Mouse (Mus musculus): ENCODE results near the gene Frmd4a. TPM values are rescaled to one million over a fixed set of nuclear protein-coding genes. Genes with fewer than 3 reads are reported as not detected.
"Not testable (repeated sequence)": the region's sequence is repeated elsewhere in the genome, so short reads cannot be mapped to it uniquely, and the experiment has no call there.

Frmd4a gene
- total RNA-seq, 1 experiment = 9.3 TPM

DNA sequence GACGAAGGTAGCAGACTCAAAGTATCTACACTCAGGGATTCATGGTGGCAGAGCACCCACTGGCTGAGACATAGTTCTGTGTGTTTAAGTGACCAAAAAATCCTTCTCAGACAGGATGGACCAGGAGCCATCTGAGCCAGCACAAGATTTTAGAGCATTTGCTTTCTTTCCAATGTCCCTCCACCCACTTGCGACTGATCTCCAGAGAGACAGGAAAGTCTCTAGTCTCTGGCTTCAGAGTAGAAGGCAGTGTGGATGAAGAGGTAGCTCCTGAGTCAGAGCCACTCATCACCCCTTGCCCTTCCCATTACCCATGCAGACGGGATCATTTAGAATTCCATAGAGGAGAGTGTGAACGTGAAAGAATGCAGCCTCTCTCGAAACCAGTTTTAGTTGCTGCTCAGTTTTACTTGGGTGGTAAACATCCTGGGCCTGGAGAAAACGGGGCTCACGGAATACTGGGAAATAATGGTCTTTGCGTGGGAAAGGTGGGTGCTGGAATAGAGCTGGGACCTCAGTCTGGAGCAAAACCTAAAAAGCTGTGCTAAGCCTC is 541.2 kb downstream of the Frmd4a start:
- in situ Hi-C loops (cut with MboI; ENCODE audit: low sequenced_read_pairs in 2 of 2, unreplicated experiment in 2 of 2) = no loop called here
- no peak overlapping the region; the same call in 1 of the 2 replicates for H3K9ac ChIP-seq (ENCODE audit: insufficient read depth, low read depth, low read length, poor library complexity, severe bottlenecking)
- H3K9me3 ChIP-seq (ENCODE audit: control insufficient read depth, insufficient read depth, low read depth, low read length) = no peaks in the 10 kb centered on the region
- no peak for DNase-seq (ENCODE audit: low read depth, low spot score)
- H3K4me3 ChIP-seq (ENCODE audit: insufficient read depth in 1 of 2, low read depth in 1 of 2, low read length in 2 of 2, poor library complexity in 1 of 2, severe bottlenecking in 1 of 2) = peak overlapping the region; percentile 52 to 68; a peak in 2 of 4 replicates
- no peak overlapping the region for H3K27ac ChIP-seq (ENCODE audit: insufficient read depth, low read depth, low read length, poor library complexity, severe bottlenecking)
- no peaks in the 10 kb centered on the region for H3K36me3 ChIP-seq (ENCODE audit: control insufficient read depth, insufficient read depth, low read length, poor library complexity, severe bottlenecking)
- no peak for TF ChIP-seq HCFC1 (IDR thresholded peaks at IDR 0.05; ENCODE audit: borderline replicate concordance, insufficient read depth, low read length)
- TF ChIP-seq ZC3H11A (IDR thresholded peaks at IDR 0.05; ENCODE audit: borderline replicate concordance, low read depth, low read length) = no peak
- TF ChIP-seq ZNF384 (IDR thresholded peaks at IDR 0.05; ENCODE audit: low read depth, low read length) = no peak
- H3K4me1 ChIP-seq (ENCODE audit: control insufficient read depth in 2 of 2, insufficient read depth in 2 of 2, low read length in 2 of 2, poor library complexity in 1 of 2) = peaks cover 0 to 17% of the 10 kb centered on the region in 2 experiments; a peak in 2 of 4 replicates

DNA sequence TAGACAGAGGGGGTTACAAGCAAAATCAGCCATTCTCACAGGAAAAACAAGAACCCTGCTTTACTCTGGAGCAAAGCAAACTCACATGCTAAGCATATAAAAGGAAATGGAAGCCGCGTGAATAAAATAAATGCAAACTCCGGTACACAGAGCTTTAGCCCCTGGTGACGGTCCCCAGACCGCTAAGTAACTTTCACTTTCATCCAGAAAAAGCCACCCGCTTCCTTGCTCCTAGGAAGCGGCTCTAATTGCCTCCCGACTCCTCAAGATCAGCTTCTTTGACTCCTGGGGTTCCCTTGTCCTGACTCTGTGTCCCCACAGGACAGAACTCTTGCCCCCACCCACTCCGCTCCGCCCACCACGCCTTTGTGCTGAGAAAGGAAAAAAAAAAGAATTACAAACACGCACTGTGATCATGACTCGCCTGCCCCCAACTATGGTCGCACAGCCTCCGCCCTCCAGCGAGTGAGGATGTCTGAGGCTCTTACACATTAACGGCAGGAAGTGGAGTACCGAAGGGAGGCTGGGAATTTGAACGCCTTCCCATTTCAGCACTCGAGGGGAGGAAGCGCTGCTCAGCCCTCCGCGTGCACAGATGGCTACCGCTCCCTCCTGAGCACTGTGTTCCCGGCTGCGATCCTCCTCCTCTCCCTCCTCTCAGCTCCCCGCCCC is 541.8 kb downstream of the Frmd4a start:
- peak; percentile 55 for DNase-seq (ENCODE audit: low read depth, low spot score)
- in situ Hi-C loops (cut with MboI; ENCODE audit: low sequenced_read_pairs in 2 of 2, unreplicated experiment in 2 of 2) = no loop called here
- H3K4me1 ChIP-seq (ENCODE audit: control insufficient read depth in 2 of 2, insufficient read depth in 2 of 2, low read length in 2 of 2, poor library complexity in 1 of 2) = peaks cover 0 to 17% of the 10 kb centered on the region in 2 experiments; a peak in 2 of 4 replicates

DNA sequence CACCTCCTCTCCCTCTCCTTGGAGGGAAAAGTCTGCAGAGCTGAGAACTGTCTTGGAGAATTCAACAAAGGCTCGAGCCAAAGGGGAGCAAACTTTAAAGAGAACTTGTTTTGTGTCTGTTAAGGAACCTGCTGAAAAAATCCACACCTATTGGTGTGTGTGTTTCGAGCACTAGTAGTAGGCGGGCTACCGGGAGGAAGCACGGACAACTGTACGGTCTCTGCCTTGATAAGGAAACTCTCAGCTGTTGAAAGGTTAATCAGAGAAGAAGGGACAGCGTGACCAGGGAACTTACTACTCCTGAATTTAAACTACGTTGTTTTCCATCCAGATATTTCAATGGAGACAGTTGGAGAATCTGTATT is 542.3 kb downstream of the Frmd4a start:
- H3K4me1 ChIP-seq (ENCODE audit: control insufficient read depth in 2 of 2, insufficient read depth in 2 of 2, low read length in 2 of 2, poor library complexity in 1 of 2) = peaks cover 0 to 17% of the 10 kb centered on the region in 2 experiments; a peak in 2 of 4 replicates
- no peaks in the 10 kb centered on the region for H3K9me3 ChIP-seq (ENCODE audit: control insufficient read depth, insufficient read depth, low read depth, low read length)
- no peaks in the 10 kb centered on the region for H3K36me3 ChIP-seq (ENCODE audit: control insufficient read depth, insufficient read depth, low read length, poor library complexity, severe bottlenecking)
- no peak for TF ChIP-seq HCFC1 (IDR thresholded peaks at IDR 0.05; ENCODE audit: borderline replicate concordance, insufficient read depth, low read length)
- TF ChIP-seq MAFK (IDR thresholded peaks at IDR 0.05; ENCODE audit: insufficient read depth, low read depth, low read length) = no peak
- TF ChIP-seq ZNF384 (IDR thresholded peaks at IDR 0.05; ENCODE audit: low read depth, low read length) = no peak
- TF ChIP-seq ZC3H11A (IDR thresholded peaks at IDR 0.05; ENCODE audit: borderline replicate concordance, low read depth, low read length) = no peak
- no peak for TF ChIP-seq CHD2 (IDR thresholded peaks at IDR 0.05; ENCODE audit: low read depth, low read length)
- no peak overlapping the region for H3K27ac ChIP-seq (ENCODE audit: insufficient read depth, low read depth, low read length, poor library complexity, severe bottlenecking)
- H3K4me3 ChIP-seq (ENCODE audit: insufficient read depth in 1 of 2, low read depth in 1 of 2, low read length in 2 of 2, poor library complexity in 1 of 2, severe bottlenecking in 1 of 2) = peak overlapping the region; percentile 52 to 68
- no peak for DNase-seq (ENCODE audit: low read depth, low spot score)
- in situ Hi-C loops (cut with MboI; ENCODE audit: low sequenced_read_pairs in 2 of 2, unreplicated experiment in 2 of 2) = no loop called here
- peak overlapping the region; percentile 27; the same call in 1 of the 2 replicates for H3K9ac ChIP-seq (ENCODE audit: insufficient read depth, low read depth, low read length, poor library complexity, severe bottlenecking)

More for the DNA sequence above, 541.8 kb downstream of the Frmd4a start:
- Histone ChIP-seq H3K9me3 (ENCODE audit: control insufficient read depth, insufficient read depth, low read depth, low read length) (no peaks in the 10 kb centered on the region), H3K27ac (ENCODE audit: insufficient read depth, low read depth, low read length, poor library complexity, severe bottlenecking) (peak overlapping the region; percentile 14; the same call in 1 of the 2 replicates), H3K36me3 (ENCODE audit: control insufficient read depth, insufficient read depth, low read length, poor library complexity, severe bottlenecking) (no peaks in the 10 kb centered on the region), H3K4me3 (ENCODE audit: insufficient read depth in 1 of 2, low read depth in 1 of 2, low read length in 2 of 2, poor library complexity in 1 of 2, severe bottlenecking in 1 of 2) (peak overlapping the region; percentile 52 to 68), H3K9ac (ENCODE audit: insufficient read depth, low read depth, low read length, poor library complexity, severe bottlenecking) (peak overlapping the region; percentile 27; the same call in 1 of the 2 replicates)
- TF ChIP-seq ZC3H11A (IDR thresholded peaks at IDR 0.05; ENCODE audit: borderline replicate concordance, low read depth, low read length) (no peak), ZNF384 (IDR thresholded peaks at IDR 0.05; ENCODE audit: low read depth, low read length) (peak; percentile 57; the same call in 1 of the 2 replicates), CHD2 (IDR thresholded peaks at IDR 0.05; ENCODE audit: low read depth, low read length) (no peak), MAFK (IDR thresholded peaks at IDR 0.05; ENCODE audit: insufficient read depth, low read depth, low read length) (no peak)

DNA sequence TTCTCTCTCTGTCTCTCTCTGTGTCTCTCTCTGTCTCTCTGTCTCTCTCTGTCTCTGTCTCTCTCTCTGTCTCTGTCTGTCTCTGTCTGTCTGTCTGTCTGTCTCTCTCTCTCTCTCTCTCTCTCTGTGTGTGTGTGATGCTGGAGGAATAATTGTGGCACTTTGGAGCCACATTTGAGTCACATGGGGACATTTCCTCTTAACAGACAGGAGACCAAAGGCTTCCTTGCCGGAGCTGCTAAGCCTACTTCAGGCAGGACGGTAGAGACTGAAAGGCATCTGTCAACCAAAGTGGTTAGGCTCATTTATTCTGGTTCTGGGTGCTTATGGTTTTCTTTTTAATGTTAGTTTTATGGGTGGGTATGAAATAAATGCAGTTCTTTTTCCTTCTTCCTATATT is 543.0 kb downstream of the Frmd4a start:
- H3K9me3 ChIP-seq (ENCODE audit: control insufficient read depth, insufficient read depth, low read depth, low read length); H3K4me3 ChIP-seq (ENCODE audit: insufficient read depth in 1 of 2, low read depth in 1 of 2, low read length in 2 of 2, poor library complexity in 1 of 2, severe bottlenecking in 1 of 2); H3K27ac ChIP-seq (ENCODE audit: insufficient read depth, low read depth, low read length, poor library complexity, severe bottlenecking); H3K36me3 ChIP-seq (ENCODE audit: control insufficient read depth, insufficient read depth, low read length, poor library complexity, severe bottlenecking); DNase-seq (ENCODE audit: low read depth, low spot score); H3K9ac ChIP-seq (ENCODE audit: insufficient read depth, low read depth, low read length, poor library complexity, severe bottlenecking); in situ Hi-C loops (cut with MboI; ENCODE audit: low sequenced_read_pairs in 2 of 2, unreplicated experiment in 2 of 2): not testable (repeated sequence)
- H3K4me1 ChIP-seq (ENCODE audit: control insufficient read depth in 2 of 2, insufficient read depth in 2 of 2, low read length in 2 of 2, poor library complexity in 1 of 2) = peaks cover 0 to 17% of the 10 kb centered on the region in 2 experiments; a peak in 2 of 4 replicates

Measured in ES-E14 (cell line).